Mouse (Mus musculus) embryo, embryonic 10 days (tissue): ENCODE measurements around the gene Tas2r108.

Experiments used
- DNase-seq: peaks from one replicate; pipeline ENCODE4 v3.0.0-alpha.2; 2015; ENCODE audit warnings: low spot score

Gene Tas2r108

DNA sequence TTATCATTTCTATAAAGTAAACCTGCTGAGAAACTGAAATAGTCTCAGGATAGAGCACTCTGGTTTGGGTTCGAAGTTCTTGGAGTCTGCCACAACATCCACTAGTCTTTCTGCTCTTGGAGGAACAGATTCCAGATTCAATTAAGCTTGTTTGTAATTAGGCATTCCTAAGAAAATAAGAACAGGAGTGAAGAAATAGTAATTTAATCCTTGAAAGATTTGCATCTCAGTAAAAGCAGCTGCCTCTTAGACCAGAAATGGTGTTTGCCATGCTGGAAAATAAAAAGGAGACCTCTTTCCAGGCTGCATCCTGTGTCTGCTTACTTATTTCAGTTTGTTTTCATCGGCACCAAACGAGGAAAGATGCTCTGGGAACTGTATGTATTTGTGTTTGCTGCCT lies at the start of gene Tas2r108:
TSS of gene Tas2r108 (plus strand) at position 301 of the 400 bp plus-strand sequence.
- DNase-seq, result no peak

DNA sequence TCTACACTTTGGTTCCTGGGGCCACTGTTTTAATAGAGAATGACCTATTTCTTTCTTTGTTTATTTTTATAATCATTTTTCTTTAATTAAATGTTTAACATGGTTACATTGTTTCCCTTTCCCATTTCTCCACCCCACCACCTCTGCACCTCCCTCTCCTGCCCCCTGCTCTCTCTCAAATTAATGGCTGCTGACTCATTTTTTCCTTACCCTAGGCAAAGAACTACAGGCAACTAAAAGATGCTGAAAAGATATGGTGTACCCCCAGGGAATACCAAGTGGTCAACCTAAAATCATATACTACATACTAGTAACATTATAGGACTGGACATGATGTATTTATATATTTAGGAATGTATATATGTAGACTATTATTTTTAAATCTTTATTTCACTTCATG lies 44.7 kb upstream of the Tas2r108 start:
- DNase-seq, result no peak

DNA sequence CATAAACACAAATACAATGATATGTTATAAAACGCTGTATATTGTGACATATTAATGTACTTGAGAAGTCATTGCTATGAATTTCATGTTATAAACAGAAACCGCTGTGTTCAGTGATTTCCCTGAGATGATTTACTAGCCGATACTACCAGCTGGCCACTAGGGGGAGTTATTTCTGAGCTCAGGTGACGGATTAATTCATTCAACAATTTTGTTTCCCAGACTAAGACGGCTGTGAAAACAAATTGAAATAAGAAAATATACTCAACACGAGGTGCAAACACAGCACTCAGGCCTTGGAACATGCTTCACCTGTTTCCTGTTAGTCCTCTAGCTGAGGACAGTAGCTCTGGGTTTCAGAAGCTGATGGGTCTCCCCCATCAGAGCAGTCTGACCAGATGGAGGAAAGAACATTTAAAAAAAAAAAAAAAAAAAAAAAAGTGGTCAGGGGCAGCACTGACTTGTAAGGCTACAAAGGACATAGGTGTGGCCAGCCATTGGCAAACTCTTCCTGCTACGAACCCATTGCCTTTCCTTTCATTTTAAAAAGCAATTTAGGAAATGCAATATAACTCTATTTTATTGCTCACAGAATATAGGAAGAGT lies 38.8 kb upstream of the Tas2r108 start:
- peak; percentile 49 for DNase-seq

DNA sequence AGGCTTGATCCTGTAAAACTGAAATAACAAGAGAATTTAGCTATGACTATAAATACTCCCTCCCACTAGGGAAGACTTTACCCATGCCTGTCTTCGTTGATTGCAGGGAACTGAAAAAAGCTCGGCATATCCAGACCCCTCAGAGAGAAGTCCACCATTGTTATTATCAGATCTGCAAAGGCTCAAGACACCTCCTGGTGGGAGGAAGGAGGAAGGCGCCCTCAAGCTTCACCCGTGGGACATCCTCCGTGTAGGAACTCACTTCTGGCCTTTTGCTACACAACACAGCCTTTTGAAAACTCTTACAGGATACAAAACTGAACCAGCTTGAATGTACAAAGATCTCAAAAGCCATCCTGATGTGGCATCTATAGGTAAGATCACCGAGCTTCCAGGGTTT lies 27.6 kb upstream of the Tas2r108 start:
- DNase-seq, result no peak

DNA sequence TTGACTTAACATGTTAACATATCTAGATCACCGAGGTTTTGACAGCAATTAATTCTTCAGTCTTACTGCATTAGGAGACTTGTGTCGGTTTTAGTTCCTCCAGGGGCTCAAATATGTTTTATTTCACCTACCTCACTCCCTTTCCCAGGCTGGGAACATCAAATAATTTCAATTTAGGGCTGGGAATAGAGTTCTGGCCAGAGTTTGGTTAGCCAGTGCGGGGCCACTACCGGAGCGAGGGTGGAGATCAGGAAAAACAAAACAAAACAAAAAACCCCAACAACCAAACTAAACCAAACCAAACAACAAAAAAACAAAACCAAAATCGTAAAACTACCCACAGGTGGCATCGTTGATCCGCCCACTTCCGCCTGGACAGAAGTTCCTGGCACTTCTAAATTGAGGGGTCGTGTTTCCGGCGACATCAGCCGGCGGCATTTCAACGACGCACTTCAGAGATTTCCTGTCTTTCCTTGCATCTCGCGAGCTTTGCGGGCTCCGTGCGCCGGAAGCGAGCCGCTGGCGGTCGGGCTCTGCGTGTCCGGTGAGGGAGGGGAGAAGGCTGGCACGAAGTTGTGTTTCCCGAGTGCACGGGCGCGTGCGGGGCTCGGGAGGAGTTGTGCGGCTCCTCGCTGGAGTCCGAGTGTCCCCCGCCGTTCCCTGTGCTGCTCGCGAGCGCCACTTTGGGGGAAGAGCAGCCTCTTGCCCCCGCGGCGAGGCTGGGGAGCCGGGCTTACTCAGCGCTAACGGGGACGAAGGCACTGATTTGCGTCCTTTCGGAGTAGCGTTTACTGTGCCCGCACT lies 22.2 kb upstream of the Tas2r108 start, which contains the start of gene Ssbp1:
TSS of gene Ssbp1 (plus strand) at position 437 of the 804 bp plus-strand sequence.
- peak; percentile 97 for DNase-seq

DNA sequence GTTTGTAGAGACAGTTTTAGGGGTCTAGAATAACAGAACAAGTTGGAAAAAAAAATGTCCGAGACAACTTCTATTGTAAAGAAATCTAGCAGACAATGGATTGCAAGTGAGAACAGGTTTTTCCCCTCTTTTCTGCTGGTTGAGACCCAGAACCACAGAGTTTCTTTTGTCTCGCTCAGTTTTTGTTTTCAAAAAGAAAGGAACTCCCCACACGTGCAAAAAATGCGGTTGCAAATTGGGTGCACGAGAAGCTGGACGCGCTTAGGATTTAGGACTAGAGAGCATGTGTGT lies 21.7 kb upstream of the Tas2r108 start:
- DNase-seq, result peak; percentile 7

DNA sequence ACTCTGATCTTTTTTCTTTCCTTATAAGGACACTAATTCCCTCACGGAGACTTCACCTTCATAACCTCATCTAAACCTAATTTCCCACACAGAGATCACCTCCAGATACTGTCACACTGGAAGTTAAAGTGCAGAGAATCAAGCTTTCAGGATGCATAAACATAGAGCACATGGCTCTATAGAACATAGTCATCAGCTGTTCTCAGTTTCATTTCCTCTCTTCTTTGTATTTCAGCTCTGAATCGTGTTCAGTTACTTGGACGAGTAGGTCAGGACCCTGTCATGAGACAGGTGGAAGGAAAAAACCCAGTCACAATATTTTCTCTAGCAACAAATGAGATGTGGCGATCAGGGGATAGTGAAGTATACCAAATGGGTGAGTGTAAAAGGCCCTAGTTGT lies 17.2 kb upstream of the Tas2r108 start:
- DNase-seq, result no peak

DNA sequence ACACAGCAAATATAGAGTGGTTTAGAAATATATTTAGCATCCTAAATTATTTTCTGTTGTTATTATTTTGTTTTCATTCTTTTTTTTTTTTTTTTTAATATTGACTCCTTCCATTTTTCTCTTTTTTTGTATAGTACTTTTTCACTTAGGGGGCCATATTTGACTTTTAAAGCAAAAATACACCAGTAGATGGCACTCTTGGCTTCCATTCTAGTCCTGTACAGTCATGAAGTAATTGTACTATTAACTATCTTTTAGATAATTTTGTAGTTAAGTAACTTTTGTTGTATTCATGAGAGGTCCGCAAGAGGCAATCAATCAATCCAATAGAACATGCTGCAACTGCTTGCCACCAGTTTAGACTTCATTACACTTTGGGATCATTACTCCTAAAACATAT lies 13.6 kb upstream of the Tas2r108 start:
- DNase-seq, result no peak

DNA sequence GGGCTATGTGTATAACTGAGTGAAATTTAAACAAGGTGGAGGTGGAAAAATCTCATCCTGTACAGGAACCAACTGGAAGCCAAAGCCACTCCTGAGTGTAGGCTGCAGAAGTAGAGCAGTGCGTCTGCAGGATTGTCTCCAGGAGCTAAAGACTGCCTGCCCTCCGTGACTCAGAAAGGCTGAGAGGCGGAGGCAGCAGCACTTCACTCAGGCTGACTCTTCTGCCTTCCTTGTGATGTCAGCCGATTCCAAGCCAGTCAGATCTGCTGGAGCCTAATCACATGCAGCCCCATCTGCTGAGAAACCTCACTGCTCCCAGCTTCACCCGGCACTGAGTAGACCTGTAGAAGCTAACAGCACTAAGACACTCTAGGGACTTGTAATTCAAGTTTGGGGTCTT lies 11.0 kb upstream of the Tas2r108 start:
- no peak for DNase-seq

DNA sequence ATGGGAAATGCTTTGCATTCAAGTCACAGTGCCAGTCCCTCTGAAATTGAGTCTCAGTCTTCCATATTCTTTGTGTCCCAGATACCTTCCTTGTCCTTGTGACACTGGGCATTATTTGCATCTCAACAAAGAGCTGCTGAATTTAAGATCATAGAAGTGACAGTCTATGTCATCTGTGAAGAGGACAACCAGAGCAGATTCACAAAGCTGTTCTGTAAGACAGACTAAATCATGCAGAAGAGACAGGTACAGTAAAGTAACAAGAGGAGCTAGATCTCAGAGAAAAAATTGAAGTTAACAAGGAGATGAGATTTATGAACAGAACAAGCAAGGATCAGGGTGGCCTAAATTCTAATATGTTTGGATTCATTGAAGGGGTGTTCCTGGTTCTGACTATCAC lies 2.4 kb upstream of the Tas2r108 start, which contains the start of gene Tas2r137:
TSS of gene Tas2r137 (plus strand) at position 301 of the 400 bp plus-strand sequence.
- no peak for DNase-seq

DNA sequence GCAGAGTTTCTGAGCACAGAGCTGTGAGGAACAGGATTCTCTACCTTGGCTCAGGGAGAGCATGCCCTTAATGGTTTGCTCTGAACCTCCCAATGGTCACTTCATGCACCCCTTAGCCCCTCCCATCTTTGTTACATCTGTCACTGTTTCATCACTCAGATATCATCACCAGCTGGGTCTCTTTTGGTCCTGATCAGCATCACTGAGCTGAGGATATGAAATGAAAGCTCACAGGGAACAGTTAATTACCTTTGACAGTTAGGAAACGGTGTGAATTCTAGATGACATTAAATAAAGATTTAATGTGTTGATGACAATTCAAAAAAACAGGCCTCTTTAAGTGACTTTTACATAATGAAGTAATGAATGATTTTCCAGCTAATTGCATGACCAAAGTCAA lies 26.1 kb downstream of the Tas2r108 start, which contains the start of gene Prss37:
TSS of gene Prss37 (minus strand) at position 101 of the 400 bp plus-strand sequence.
- DNase-seq, result no peak
